In genomic region chr8:44031376-44031775, GRCm38 (mm10) we compare ENCODE assay signal across 22 mouse cellular contexts.
"Had no signal": no experiment of that assay in that cellular context is flagged by ENCODE, and none has a peak within 500 bp of the region (broad histone marks: within the 10 kb centered on the region; RNA-seq: fewer than 3 reads in every experiment).

No protein-coding gene starts in this region.

- H3K9me3 ChIP-seq: heart, embryonic 15.5 days; hindbrain, embryonic 13.5 days; hindbrain, embryonic 15.5 days; limb, embryonic 15.5 days; liver, embryonic 12.5 days had no signal

- H3K9ac ChIP-seq: heart, embryonic 13.5 days; heart, embryonic 15.5 days; hindbrain, embryonic 13.5 days; hindbrain, embryonic 15.5 days; limb, embryonic 13.5 days; limb, embryonic 15.5 days; liver, embryonic 12.5 days; liver, embryonic 14.5 days had no signal

- DNase-seq: gastrocnemius, postnatal 14 days; gastrocnemius, postnatal 36 days; heart, adult 11 months; heart, adult 2 months; heart, postnatal 14 days; heart, postnatal 36 days; kidney, adult 18-20 months; kidney, postnatal 10 days; layer of hippocampus, adult 9-11 months; layer of hippocampus, postnatal 36 days; left cerebral cortex, postnatal 4 days had no signal

- H3K4me3 ChIP-seq: heart, adult 2 months; heart, embryonic 13.5 days; heart, embryonic 15.5 days; hindbrain, embryonic 13.5 days; hindbrain, embryonic 15.5 days; limb, embryonic 13.5 days; limb, embryonic 15.5 days; liver, embryonic 12.5 days had no signal

- H3K4me2 ChIP-seq: heart, embryonic 11.5 days; heart, embryonic 13.5 days; heart, embryonic 15.5 days; hindbrain, embryonic 13.5 days; hindbrain, embryonic 15.5 days; limb, embryonic 13.5 days; limb, embryonic 15.5 days; liver, embryonic 12.5 days had no signal

- ATAC-seq: hindbrain, postnatal 0 days; intestine, embryonic 16.5 days; liver, embryonic 12.5 days had no signal

- H3K36me3 ChIP-seq: heart, embryonic 13.5 days; heart, embryonic 15.5 days; hindbrain, embryonic 13.5 days; hindbrain, embryonic 15.5 days; limb, embryonic 13.5 days; limb, embryonic 15.5 days; liver, embryonic 12.5 days had no signal

- H3K27me3 ChIP-seq: heart, embryonic 13.5 days; heart, embryonic 15.5 days; hindbrain, embryonic 13.5 days; hindbrain, embryonic 15.5 days; limb, embryonic 13.5 days; limb, embryonic 15.5 days; liver, embryonic 12.5 days had no signal

- H3K4me1 ChIP-seq: heart, embryonic 13.5 days; heart, embryonic 15.5 days; hindbrain, embryonic 13.5 days; hindbrain, embryonic 15.5 days; limb, embryonic 13.5 days; limb, embryonic 15.5 days; liver, embryonic 12.5 days had no signal

- H3K27ac ChIP-seq: heart, adult 2 months; heart, embryonic 13.5 days; heart, embryonic 15.5 days; hindbrain, embryonic 13.5 days; hindbrain, embryonic 15.5 days; hindbrain, postnatal 0 days; limb, embryonic 13.5 days; limb, embryonic 15.5 days; liver, embryonic 12.5 days; liver, embryonic 14.5 days had no signal
